Mouse (Mus musculus) thymus, adult 2 months (tissue): ENCODE data around the gene Sema7a.

Source experiments
- CTCF ChIP-seq: fragments of 200-500 bp; IDR thresholded peaks from 2 replicates; pipeline ENCODE4 v1.5.1; 2012; ENCODE audit warnings: mild to moderate bottlenecking, control low read depth, low read length, moderate library complexity, borderline replicate concordance; ENCODE audit not compliant: control insufficient read depth, poor library complexity, insufficient read depth; ENCODE audit errors: extremely low read depth
- POLR2A ChIP-seq: fragments of 200-500 bp; IDR thresholded peaks from 2 replicates; pipeline ENCODE4 v1.6.1; 2012; ENCODE audit warnings: mild to moderate bottlenecking, low read length, control low read depth, moderate library complexity; ENCODE audit not compliant: control insufficient read depth, poor library complexity, insufficient read depth; ENCODE audit errors: extremely low read depth

GRCm38 (mm10) chr9:57944572-57944971 is 4.7 kb downstream of the Sema7a start:
- TF ChIP-seq CTCF (peak; percentile 80), POLR2A (no peak)
